10 mouse cellular contexts compared by ENCODE assay signal in genomic region chr6:136857873-136858260, GRCm38 (mm10). TPM values are rescaled to one million over a fixed set of nuclear protein-coding genes. Genes with fewer than 3 reads are reported as not detected.
DNase-seq lines count a peak whose midpoint lies in the region; ATAC-seq and TF ChIP-seq lines count a peak whose summit lies in the region.
"Had no signal": no experiment of that assay in that cellular context is flagged by ENCODE, and none has a peak within 500 bp of the region (broad histone marks: within the 10 kb centered on the region; RNA-seq: fewer than 3 reads in every experiment).

No protein-coding gene starts in this region.

- peak overlapping the region; percentile 99 for H3K27ac ChIP-seq in liver, embryonic 14.5 days
- no peak overlapping the region for H3K27ac ChIP-seq in left cerebral cortex, adult 2 months

- peak; percentile 71 for ATAC-seq in liver, embryonic 14.5 days (ENCODE audit: insufficient read depth)

- TF ChIP-seq CTCF in liver, embryonic 14.5 days (IDR thresholded peaks at IDR 0.05; ENCODE audit: low read depth): no peak; the same call in 1 of the 2 replicates
- TF ChIP-seq CTCF in left cerebral cortex, adult 2 months (IDR thresholded peaks at IDR 0.05): no peak

- H3K36me3 ChIP-seq in liver, embryonic 14.5 days (replicated peaks; ENCODE audit: control insufficient read depth, insufficient read depth, low read depth): peaks cover 30% of the 10 kb centered on the region

- no peaks in the 10 kb centered on the region for H3K27me3 ChIP-seq in liver, embryonic 14.5 days (ENCODE audit: control insufficient read depth, insufficient read depth, low read length)

- peak overlapping the region; percentile 90 for H3K9ac ChIP-seq in liver, embryonic 14.5 days (replicated peaks)

- no peaks in the 10 kb centered on the region for H3K9me3 ChIP-seq in liver, embryonic 14.5 days (ENCODE audit: control insufficient read depth, low read length)

- H3K4me2 ChIP-seq in liver, embryonic 14.5 days (ENCODE audit: low read depth): peak overlapping the region; percentile 67

- DNase-seq in urinary bladder, postnatal 14 days (ENCODE audit: low spot score): peak; percentile 49
- DNase-seq in urinary bladder, postnatal 4 days (ENCODE audit: low spot score in 2 of 2): no peak
- peak; percentile 40 for DNase-seq in heart, postnatal 25 days (ENCODE audit: low spot score)
- peak in 1 of 3 experiments; percentile 45 for DNase-seq in liver, embryonic 14.5 days (ENCODE audit: low read depth in 3 of 3, low spot score in 3 of 3)
- no peak for DNase-seq in cerebellum, postnatal 14 days
- no peak for DNase-seq in gastrocnemius, postnatal 25 days
- no peak for DNase-seq in left cerebral cortex, adult 2 months (ENCODE audit: extremely low spot score in 1 of 2, low spot score in 2 of 2)
- DNase-seq in layer of hippocampus, adult 9-11 months: no peak
- DNase-seq: right cerebral cortex, postnatal 4 days had no signal

- intact Hi-C loops in heart, postnatal 25 days (cut with DNase I): no loop called here
- intact Hi-C loops in left cerebral cortex, adult 2 months (cut with DNase I): loop anchor here (10.0 kb wide), 1 partner anchor 317 kb away; the partner anchor contains the start of gene Rerg

- peaks cover 37 to 38% of the 10 kb centered on the region in 2 experiments for H3K4me1 ChIP-seq in liver, embryonic 14.5 days (replicated peaks; ENCODE audit: control insufficient read depth in 2 of 2, insufficient read depth in 2 of 2, low read length in 1 of 2)

- no peak for TF ChIP-seq EP300 in liver, embryonic 14.5 days (IDR thresholded peaks at IDR 0.05; ENCODE audit: low read depth)

- 4% methylated on average over 11 of the region's 11 CpGs for WGBS in liver, embryonic 14.5 days (ENCODE audit: insufficient replicate concordance)

- H3K4me3 ChIP-seq in liver, embryonic 14.5 days (ENCODE audit: insufficient read depth in 1 of 2, low read depth in 2 of 2, low read length in 2 of 2): peak overlapping the region; percentile 73 to 97
- no peak overlapping the region for H3K4me3 ChIP-seq in left cerebral cortex, adult 2 months

RNA-seq across cellular contexts. Expression of gene Art4, which starts 0.3 kb away (rescaled TPM):
- 10 to 100 TPM; 16.8 to 17.8 TPM for total RNA-seq in heart, postnatal 25 days (2021)
- polyA plus RNA-seq in liver, embryonic 14.5 days (2012; rRNA removed): 17.8 and 23.3 TPM in 2 replicates
- polyA plus RNA-seq in liver, embryonic 14.5 days (2014; fragmentation: Nextera tagmentation; extraction: Ambion mirVana): 20.3 and 22.6 TPM in 2 replicates
- under 1 TPM; 0.18 to 0.54 TPM for total RNA-seq in gastrocnemius, postnatal 25 days (2021)
- total RNA-seq in left cerebral cortex, adult 2 months (2021): not detected
- total RNA-seq: left cerebral cortex, adult 8-10 months had no signal

RNA-seq across cellular contexts. Expression of gene Mgp, which starts 17.8 kb away (rescaled TPM):
- total RNA-seq in heart, postnatal 25 days (2021): 100 to 1,000 TPM; 365 to 487 TPM
- 0.88 and 1.6 TPM in 2 replicates for polyA plus RNA-seq in liver, embryonic 14.5 days (2012; rRNA removed)
- 0.96 and 1.2 TPM in 2 replicates for polyA plus RNA-seq in liver, embryonic 14.5 days (2014; fragmentation: Nextera tagmentation; extraction: Ambion mirVana)
- 100 to 1,000 TPM; 102 to 127 TPM for total RNA-seq in gastrocnemius, postnatal 25 days (2021)
- total RNA-seq in left cerebral cortex, adult 2 months (2021): 10 to 100 TPM; 32.9 to 47.1 TPM

RNA-seq across cellular contexts. Expression of gene Smco3, which starts 22.6 kb away (rescaled TPM):
- total RNA-seq in heart, postnatal 25 days (2021): not detected
- 0.11 and 0.18 TPM in 2 replicates for polyA plus RNA-seq in liver, embryonic 14.5 days (2012; rRNA removed)
- polyA plus RNA-seq in liver, embryonic 14.5 days (2014; fragmentation: Nextera tagmentation; extraction: Ambion mirVana): 0.15 TPM in 1 of 2 replicates, not detected in the other
- under 1 TPM; 0.24 to 0.26 TPM for total RNA-seq in gastrocnemius, postnatal 25 days (2021)
- 1 to 10 TPM; 4.2 to 4.4 TPM for total RNA-seq in left cerebral cortex, adult 2 months (2021)

RNA-seq across cellular contexts. Expression of gene Wbp11, which starts 29.8 kb away (rescaled TPM):
- total RNA-seq in heart, postnatal 25 days (2021): 10 to 100 TPM; 57.0 to 63.3 TPM
- polyA plus RNA-seq in liver, embryonic 14.5 days (2012; rRNA removed): 27.1 and 37.6 TPM in 2 replicates
- 51.3 and 59.3 TPM in 2 replicates for polyA plus RNA-seq in liver, embryonic 14.5 days (2014; fragmentation: Nextera tagmentation; extraction: Ambion mirVana)
- 10 to 100 TPM; 48.1 to 49.0 TPM for total RNA-seq in gastrocnemius, postnatal 25 days (2021)
- total RNA-seq in left cerebral cortex, adult 2 months (2021): 100 to 1,000 TPM; 114 to 116 TPM

RNA-seq across cellular contexts. Expression of gene BC049715, which starts 30.4 kb away (rescaled TPM):
- 1 to 10 TPM in 1 of 2 experiments, under 1 TPM in 1; 0.62 to 2.0 TPM for total RNA-seq in heart, postnatal 25 days (2021)
- polyA plus RNA-seq in liver, embryonic 14.5 days (2012; rRNA removed): 0.13 and 0.73 TPM in 2 replicates
- polyA plus RNA-seq in liver, embryonic 14.5 days (2014; fragmentation: Nextera tagmentation; extraction: Ambion mirVana): 0.57 and 0.71 TPM in 2 replicates
- total RNA-seq in gastrocnemius, postnatal 25 days (2021): not detected
- total RNA-seq in left cerebral cortex, adult 2 months (2021): 1 to 10 TPM; 2.4 to 3.9 TPM

Comparison
In these comparisons a context has a peak if more than half of its experiments do, and no peak if none do; other contexts are left out.
1. DNase-seq: peak in urinary bladder, postnatal 14 days (single experiment) and heart, postnatal 25 days (single experiment); none in urinary bladder, postnatal 4 days (0 of 2), cerebellum, postnatal 14 days (0 of 2), gastrocnemius, postnatal 25 days (single experiment), left cerebral cortex, adult 2 months (0 of 2) and layer of hippocampus, adult 9-11 months (single experiment).
2. RNA of gene Art4, which starts 0.3 kb away (total RNA-seq): 16.8 to 17.8 TPM in heart, postnatal 25 days; 0.18 to 0.54 TPM in gastrocnemius, postnatal 25 days and not detected in left cerebral cortex, adult 2 months; every median in the first group is over 10 times any median in the second.
3. RNA of gene Smco3, which starts 22.6 kb away (total RNA-seq): 4.2 to 4.4 TPM in left cerebral cortex, adult 2 months; 0.24 to 0.26 TPM in gastrocnemius, postnatal 25 days and not detected in heart, postnatal 25 days; every median in the first group is over 4 times any median in the second.